Mouse (Mus musculus) heart, adult 2 months (tissue): ENCODE measurements around the gene Styxl1.

Experiments used
- CTCF ChIP-seq: fragments of 200-600 bp; IDR thresholded peaks from 2 replicates; pipeline ENCODE4 v1.8.1; 2022; ENCODE audit warnings: antibody characterized with exemption, mild to moderate bottlenecking, moderate library complexity
- EP300 ChIP-seq: fragments of 200-500 bp; IDR thresholded peaks from 2 replicates; pipeline ENCODE4 v1.6.1; 2011; ENCODE audit warnings: low read depth, low read length, control low read depth; ENCODE audit not compliant: insufficient read depth
- POLR2A ChIP-seq: fragments of 200-500 bp; IDR thresholded peaks from 2 replicates; pipeline ENCODE4 v1.6.1; 2011; ENCODE audit warnings: mild to moderate bottlenecking, low read depth, low read length, control low read depth; ENCODE audit not compliant: insufficient read depth

GRCm38 (mm10) chr5:135713441-135714218 lies 64.6 kb downstream of the Styxl1 start:
- TF ChIP-seq CTCF (no peak), EP300 (peak; percentile 91), POLR2A (no peak)
